23 mouse cellular contexts compared by ENCODE assay signal in genomic region chr7:130713319-130713718, GRCm38 (mm10).
A peak's percentile ranks its signal among the peaks of the same experiment; 100 is the strongest.
DNase-seq lines count a peak whose midpoint lies in the region; ATAC-seq and TF ChIP-seq lines count a peak whose summit lies in the region.
"Had no signal": no experiment of that assay in that cellular context is flagged by ENCODE, and none has a peak within 500 bp of the region (broad histone marks: within the 10 kb centered on the region; RNA-seq: fewer than 3 reads in every experiment).

No protein-coding gene starts in this region.

- H3K4me1 ChIP-seq in heart, embryonic 13.5 days, result peaks cover 39% of the 10 kb centered on the region
- H3K4me1 ChIP-seq in forebrain, postnatal 0 days (ENCODE audit: insufficient read depth), result peaks cover 7% of the 10 kb centered on the region; the same call in 1 of the 2 replicates
- H3K4me1 ChIP-seq in neural tube, embryonic 15.5 days, result peaks cover 40% of the 10 kb centered on the region

- TF ChIP-seq CTCF in forebrain, postnatal 0 days (IDR thresholded peaks at IDR 0.05; ENCODE audit: low read depth), result no peak

- H3K4me3 ChIP-seq in heart, embryonic 13.5 days, result no peak overlapping the region
- no peak overlapping the region for H3K4me3 ChIP-seq in forebrain, postnatal 0 days (ENCODE audit: low read depth, low read length)
- no peak overlapping the region for H3K4me3 ChIP-seq in neural tube, embryonic 15.5 days (replicated peaks)
- H3K4me3 ChIP-seq: embryonic facial prominence, embryonic 15.5 days; heart, embryonic 15.5 days; limb, embryonic 15.5 days; liver, embryonic 15.5 days; neural tube, embryonic 12.5 days had no signal

- H3K4me2 ChIP-seq in heart, embryonic 13.5 days, result no peak overlapping the region
- H3K4me2 ChIP-seq in forebrain, postnatal 0 days (ENCODE audit: low read depth), result no peak overlapping the region
- H3K4me2 ChIP-seq in neural tube, embryonic 15.5 days, result no peak overlapping the region
- H3K4me2 ChIP-seq: embryonic facial prominence, embryonic 15.5 days; heart, embryonic 15.5 days; limb, embryonic 15.5 days; liver, embryonic 15.5 days; neural tube, embryonic 12.5 days had no signal

- H3K27me3 ChIP-seq in heart, embryonic 13.5 days (replicated peaks), result no peaks in the 10 kb centered on the region
- no peaks in the 10 kb centered on the region for H3K27me3 ChIP-seq in forebrain, postnatal 0 days (ENCODE audit: insufficient read depth, low read length)
- no peaks in the 10 kb centered on the region for H3K27me3 ChIP-seq in neural tube, embryonic 15.5 days (replicated peaks)
- H3K27me3 ChIP-seq: embryonic facial prominence, embryonic 15.5 days; heart, embryonic 15.5 days; limb, embryonic 15.5 days; liver, embryonic 15.5 days; neural tube, embryonic 12.5 days had no signal

- no peak overlapping the region for H3K9ac ChIP-seq in heart, embryonic 13.5 days
- no peak overlapping the region for H3K9ac ChIP-seq in forebrain, postnatal 0 days
- H3K9ac ChIP-seq in neural tube, embryonic 15.5 days (replicated peaks), result no peak overlapping the region
- H3K9ac ChIP-seq: embryonic facial prominence, embryonic 15.5 days; heart, embryonic 15.5 days; limb, embryonic 15.5 days; liver, embryonic 15.5 days; neural tube, embryonic 12.5 days had no signal

- H3K36me3 ChIP-seq in heart, embryonic 13.5 days, result peaks cover 28% of the 10 kb centered on the region
- H3K36me3 ChIP-seq in forebrain, postnatal 0 days (ENCODE audit: insufficient read depth), result peaks cover 16% of the 10 kb centered on the region
- peaks cover 6% of the 10 kb centered on the region; the same call in 1 of the 2 replicates for H3K36me3 ChIP-seq in neural tube, embryonic 15.5 days
- H3K36me3 ChIP-seq: G1E; liver, embryonic 15.5 days had no signal

- WGBS in heart, embryonic 13.5 days, result 45% methylated on average over 6 of the region's 6 CpGs
- 36% methylated on average over 6 of the region's 6 CpGs for WGBS in forebrain, postnatal 0 days
- WGBS in neural tube, embryonic 15.5 days, result 32% methylated on average over 6 of the region's 6 CpGs

- intact Hi-C loops in heart, postnatal 25 days (cut with DNase I), result no loop called here

- H3K9me3 ChIP-seq in heart, embryonic 13.5 days, result no peaks in the 10 kb centered on the region
- H3K9me3 ChIP-seq in forebrain, postnatal 0 days (ENCODE audit: low read length), result no peaks in the 10 kb centered on the region
- H3K9me3 ChIP-seq in neural tube, embryonic 15.5 days (replicated peaks), result no peaks in the 10 kb centered on the region
- H3K9me3 ChIP-seq: embryonic facial prominence, embryonic 15.5 days; heart, embryonic 15.5 days; limb, embryonic 15.5 days; liver, embryonic 15.5 days; neural tube, embryonic 12.5 days had no signal

- H3K27ac ChIP-seq in heart, embryonic 13.5 days (replicated peaks), result 0 out of 2 replicates have a peak overlapping the region, but pooled peaks have one; percentile 15
- no peak overlapping the region for H3K27ac ChIP-seq in forebrain, postnatal 0 days (ENCODE audit: low read depth, low read length)
- peak overlapping the region; percentile 7; the same call in 1 of the 2 replicates for H3K27ac ChIP-seq in neural tube, embryonic 15.5 days (replicated peaks)
- H3K27ac ChIP-seq: embryonic facial prominence, embryonic 15.5 days; heart, embryonic 15.5 days; limb, embryonic 15.5 days; liver, embryonic 15.5 days; neural tube, embryonic 12.5 days; stomach, postnatal 0 days had no signal

- ATAC-seq in heart, embryonic 13.5 days (ENCODE audit: extremely low read depth, insufficient number of reproducible peaks, low FRiP score, low TSS enrichment), result no peak
- ATAC-seq in forebrain, postnatal 0 days, result peak; percentile 42
- peak; percentile 26; the same call in 1 of the 2 replicates for ATAC-seq in neural tube, embryonic 15.5 days (ENCODE audit: low FRiP score)

- no peak for DNase-seq in heart, postnatal 25 days (ENCODE audit: low spot score)
- DNase-seq in retina, postnatal 1 day, result peak; percentile 13
- DNase-seq in retina, embryonic 14.5 days (ENCODE audit: low spot score), result no peak
- DNase-seq in forebrain, postnatal 0 days, result no peak
- DNase-seq in layer of hippocampus, postnatal 10 days (ENCODE audit: low spot score in 2 of 2), result no peak
- no peak for DNase-seq in kidney, adult 8-10 months
- DNase-seq: cerebellum, adult 2 months; cerebellum, postnatal 36 days; gastrocnemius, postnatal 10 days; heart, adult 18-20 months; kidney, adult 18-20 months; kidney, postnatal 10 days; layer of hippocampus, postnatal 36 days; right cerebral cortex, postnatal 4 days had no signal
